Mouse (Mus musculus): Measurements from ENCODE around the gene 1700006A11Rik. TPM values are rescaled to one million over a fixed set of nuclear protein-coding genes. Genes with fewer than 3 reads are reported as not detected.

The 1700006A11Rik gene
- not detected in 2 replicates for polyA plus RNA-seq (2021; fragmentation: Nextera tagmentation)
- long read RNA-seq, experiment 1 = 0 reads
- long read RNA-seq, experiment 2 = 0 reads

DNA sequence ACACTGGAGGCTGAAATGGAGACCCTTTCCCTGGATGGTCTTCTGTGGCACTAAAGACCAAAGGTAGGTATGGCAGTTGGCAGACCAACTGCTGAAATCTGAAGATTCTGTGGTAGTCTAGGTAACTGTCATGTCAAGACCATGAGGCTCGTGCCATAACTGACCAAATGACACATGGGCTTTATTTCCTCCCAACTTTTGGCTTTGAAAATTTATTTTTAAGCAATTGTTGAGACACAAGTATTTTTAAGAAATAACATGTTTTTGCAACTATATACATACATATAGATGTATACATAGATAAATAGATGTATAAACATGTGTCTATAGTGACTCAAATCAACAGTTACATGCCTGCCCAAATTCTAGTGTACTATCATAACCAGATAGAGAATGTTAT is at the start of gene 1700006A11Rik:
TSS of gene 1700006A11Rik (minus strand) at position 101 of the 400 bp plus-strand sequence.

Other genes starting within 250 kb of the 1700006A11Rik start
- gene Tram1l1, start 105.2 kb downstream of the 1700006A11Rik start, polyA plus RNA-seq (2021; fragmentation: Nextera tagmentation) = 25.4 and 25.5 TPM in 2 replicates
- not detected in 2 replicates for gene 1700003H04Rik, start 155.1 kb upstream of the 1700006A11Rik start, polyA plus RNA-seq (2021; fragmentation: Nextera tagmentation)